Mouse (Mus musculus): Measurements from ENCODE around the gene Ccdc173. TPM values are rescaled to one million over a fixed set of nuclear protein-coding genes. Genes with fewer than 3 reads are reported as not detected.

Ccdc173 gene
- polyA plus RNA-seq, 1 experiment from 2014 or later, result 0.21 TPM

- H3K27me3 ChIP-seq, result no peaks in the 10 kb centered on the region
- 29% methylated on average over 9 of the region's 9 CpGs for WGBS (ENCODE audit: insufficient replicate concordance)
- ATAC-seq (ENCODE audit: low read depth) (no peak), DNase-seq (no peak)
- peaks cover 19% of the 10 kb centered on the region for H3K4me1 ChIP-seq (replicated peaks)
- peak overlapping the region; percentile 92 for H3K4me2 ChIP-seq
- peak overlapping the region; percentile 68 for H3K9ac ChIP-seq
- peaks cover 16% of the 10 kb centered on the region for H3K36me3 ChIP-seq
- H3K27ac ChIP-seq, result peak overlapping the region; percentile 43; the same call in 1 of the 2 replicates
- no peaks in the 10 kb centered on the region for H3K9me3 ChIP-seq (replicated peaks)
- H3K4me3 ChIP-seq (replicated peaks), result peak overlapping the region; percentile 79
Measured at GRCm38 (mm10) chr2:69788974-69789373, 401 bp downstream of the Ccdc173 start.

- Histone ChIP-seq H3K9ac (no peak overlapping the region), H3K27me3 (no peaks in the 10 kb centered on the region), H3K4me3 (replicated peaks) (no peak overlapping the region), H3K27ac (no peak overlapping the region), H3K36me3 (no peaks in the 10 kb centered on the region), H3K4me1 (replicated peaks) (no peaks in the 10 kb centered on the region), H3K4me2 (no peak overlapping the region), H3K9me3 (replicated peaks) (no peaks in the 10 kb centered on the region)
- 44% methylated on average over 5 of the region's 5 CpGs for WGBS (ENCODE audit: insufficient replicate concordance)
- DNase-seq (peak; percentile 13), ATAC-seq (ENCODE audit: low read depth) (no peak)
Measured at GRCm38 (mm10) chr2:69778836-69779177, 10.6 kb downstream of the Ccdc173 start.

- no peaks in the 10 kb centered on the region for H3K4me1 ChIP-seq (replicated peaks)
- DNase-seq (no peak), ATAC-seq (ENCODE audit: low read depth) (no peak)
- no peaks in the 10 kb centered on the region for H3K36me3 ChIP-seq
- H3K9ac ChIP-seq, result no peak overlapping the region
- no peaks in the 10 kb centered on the region for H3K9me3 ChIP-seq (replicated peaks)
- H3K27me3 ChIP-seq, result no peaks in the 10 kb centered on the region
- no peak overlapping the region for H3K27ac ChIP-seq
- 42% methylated on average over 7 of the region's 7 CpGs for WGBS (ENCODE audit: insufficient replicate concordance)
- no peak overlapping the region for H3K4me3 ChIP-seq (replicated peaks)
- no peak overlapping the region for H3K4me2 ChIP-seq
Measured at GRCm38 (mm10) chr2:69777985-69778835, 11.2 kb downstream of the Ccdc173 start.

- 75% methylated on average over 3 of the region's 3 CpGs for WGBS (ENCODE audit: insufficient replicate concordance)
- H3K36me3 ChIP-seq, result no peaks in the 10 kb centered on the region
- H3K4me3 ChIP-seq (replicated peaks), result no peak overlapping the region
- ATAC-seq (ENCODE audit: low read depth) (no peak), DNase-seq (no peak)
- no peaks in the 10 kb centered on the region for H3K27me3 ChIP-seq
- no peak overlapping the region for H3K4me2 ChIP-seq
- no peaks in the 10 kb centered on the region for H3K4me1 ChIP-seq (replicated peaks)
- no peak overlapping the region for H3K27ac ChIP-seq
- H3K9ac ChIP-seq, result no peak overlapping the region
- H3K9me3 ChIP-seq (replicated peaks), result no peaks in the 10 kb centered on the region
Measured at GRCm38 (mm10) chr2:69773331-69773730, 16.0 kb downstream of the Ccdc173 start.

GRCm38 (mm10) chr2:69764716-69765115, 24.7 kb downstream of the Ccdc173 start:
- H3K27ac ChIP-seq, result no peak overlapping the region
- H3K27me3 ChIP-seq, result no peaks in the 10 kb centered on the region
- no peak overlapping the region for H3K4me2 ChIP-seq
- no peaks in the 10 kb centered on the region for H3K4me1 ChIP-seq (replicated peaks)
- DNase-seq (no peak), ATAC-seq (ENCODE audit: low read depth) (no peak)
- H3K9me3 ChIP-seq (replicated peaks), result no peaks in the 10 kb centered on the region
- H3K9ac ChIP-seq, result no peak overlapping the region
- WGBS (ENCODE audit: insufficient replicate concordance), result 59% methylated on average over 1 of the region's 1 CpGs
- no peaks in the 10 kb centered on the region for H3K36me3 ChIP-seq
- no peak overlapping the region for H3K4me3 ChIP-seq (replicated peaks)

- Histone ChIP-seq H3K27me3 (no peaks in the 10 kb centered on the region), H3K27ac (no peak overlapping the region), H3K36me3 (no peaks in the 10 kb centered on the region), H3K4me1 (replicated peaks) (no peaks in the 10 kb centered on the region), H3K4me3 (replicated peaks) (no peak overlapping the region), H3K9me3 (replicated peaks) (no peaks in the 10 kb centered on the region), H3K9ac (no peak overlapping the region), H3K4me2 (no peak overlapping the region)
- 77% methylated on average over 4 of the region's 4 CpGs for WGBS (ENCODE audit: insufficient replicate concordance)
- ATAC-seq (ENCODE audit: low read depth) (no peak), DNase-seq (no peak)
Measured at GRCm38 (mm10) chr2:69763340-69763739, 26.0 kb downstream of the Ccdc173 start.

GRCm38 (mm10) chr2:69760980-69761379, 28.4 kb downstream of the Ccdc173 start:
- Histone ChIP-seq H3K4me1 (replicated peaks) (no peaks in the 10 kb centered on the region), H3K9ac (no peak overlapping the region), H3K27ac (no peak overlapping the region), H3K4me3 (replicated peaks) (no peak overlapping the region), H3K4me2 (no peak overlapping the region), H3K36me3 (no peaks in the 10 kb centered on the region), H3K27me3 (no peaks in the 10 kb centered on the region), H3K9me3 (replicated peaks) (no peaks in the 10 kb centered on the region)
- no peak for DNase-seq
- WGBS (ENCODE audit: insufficient replicate concordance), result 67% methylated on average over 5 of the region's 5 CpGs
- ATAC-seq (ENCODE audit: low read depth), result no peak

- Histone ChIP-seq H3K9ac (no peak overlapping the region), H3K4me2 (no peak overlapping the region), H3K27me3 (no peaks in the 10 kb centered on the region), H3K36me3 (peaks cover 74% of the 10 kb centered on the region), H3K4me1 (replicated peaks) (no peaks in the 10 kb centered on the region), H3K9me3 (replicated peaks) (no peaks in the 10 kb centered on the region), H3K4me3 (replicated peaks) (no peak overlapping the region), H3K27ac (no peak overlapping the region)
- ATAC-seq (ENCODE audit: low read depth) (no peak), DNase-seq (no peak)
- WGBS (ENCODE audit: insufficient replicate concordance), result 78% methylated on average over 1 of the region's 1 CpGs
Measured at GRCm38 (mm10) chr2:69745091-69745490, 44.3 kb downstream of the Ccdc173 start.

- Histone ChIP-seq H3K9me3 (replicated peaks) (no peaks in the 10 kb centered on the region), H3K27ac (peak overlapping the region; percentile 84), H3K4me1 (replicated peaks) (peaks cover 26% of the 10 kb centered on the region), H3K27me3 (peaks cover 19% of the 10 kb centered on the region), H3K4me2 (peak overlapping the region; percentile 83), H3K9ac (peak overlapping the region; percentile 94), H3K36me3 (no peaks in the 10 kb centered on the region; the same call in 1 of the 2 replicates), H3K4me3 (replicated peaks) (peak overlapping the region; percentile 96)
- under 1% methylated on average over 13 of the region's 13 CpGs for WGBS (ENCODE audit: insufficient replicate concordance)
- no peak for ATAC-seq (ENCODE audit: low read depth)
- no peak for DNase-seq
Measured at GRCm38 (mm10) chr2:69723519-69723825, 65.9 kb downstream of the Ccdc173 start.

- H3K27me3 ChIP-seq, result peaks cover 19% of the 10 kb centered on the region
- H3K9ac ChIP-seq, result peak overlapping the region; percentile 94
- WGBS (ENCODE audit: insufficient replicate concordance), result under 1% methylated on average over 91 of the region's 91 CpGs
- no peaks in the 10 kb centered on the region for H3K9me3 ChIP-seq (replicated peaks)
- peaks cover 26% of the 10 kb centered on the region for H3K4me1 ChIP-seq (replicated peaks)
- ATAC-seq (ENCODE audit: low read depth), result peak; percentile 88
- peak; percentile 84 for DNase-seq
- H3K36me3 ChIP-seq, result no peaks in the 10 kb centered on the region; the same call in 1 of the 2 replicates
- peak overlapping the region; percentile 84 for H3K27ac ChIP-seq
- peak overlapping the region; percentile 83 for H3K4me2 ChIP-seq
- peak overlapping the region; percentile 96 for H3K4me3 ChIP-seq (replicated peaks)
Measured at GRCm38 (mm10) chr2:69722650-69723518, 66.5 kb downstream of the Ccdc173 start.

GRCm38 (mm10) chr2:69722273-69722649, 67.1 kb downstream of the Ccdc173 start, which contains the start of gene Ppig:
Ppig (plus strand) TSS chr2:69722545.
- 4% methylated on average over 12 of the region's 12 CpGs for WGBS (ENCODE audit: insufficient replicate concordance)
- Histone ChIP-seq H3K27ac (peak within 1 kb of the TSS; percentile 84), H3K4me1 (replicated peaks) (peaks cover 26% of the 10 kb centered on the region), H3K27me3 (peaks cover 19% of the 10 kb centered on the region), H3K36me3 (no peaks in the 10 kb centered on the region; the same call in 1 of the 2 replicates), H3K4me2 (peak within 1 kb of the TSS; percentile 83), H3K9me3 (replicated peaks) (no peaks in the 10 kb centered on the region), H3K4me3 (replicated peaks) (peak within 1 kb of the TSS; percentile 96), H3K9ac (peak within 1 kb of the TSS; percentile 94)
- ATAC-seq (ENCODE audit: low read depth) (no peak), DNase-seq (no peak)
